Mouse (Mus musculus) megakaryocyte, embryonic 14.5 days (primary cell): ENCODE data around the gene Tdrkh. TPM values are rescaled to one million over a fixed set of nuclear protein-coding genes. Genes with fewer than 3 reads are reported as not detected.

Experiments
- H3K27me3 ChIP-seq: replicated peaks from 2 replicates; pipeline ENCODE3; 2012; ENCODE audit warnings: inconsistent platforms
- H3K36me3 ChIP-seq: replicated peaks from 2 replicates; pipeline ENCODE3; 2012; ENCODE audit warnings: low read length, inconsistent platforms, mixed read lengths
- H3K4me1 ChIP-seq: 2 replicates; pipeline ENCODE4 v1.6.1; 2012; ENCODE audit warnings: inconsistent platforms
- H3K4me3 ChIP-seq: replicated peaks from 2 replicates; pipeline ENCODE3; 2012; ENCODE audit warnings: moderate library complexity, mild to moderate bottlenecking, inconsistent platforms
- H3K9me3 ChIP-seq: 2 replicates; pipeline ENCODE4 v1.6.1; 2012; ENCODE audit warnings: inconsistent platforms
- FLI1 ChIP-seq: IDR thresholded peaks from 2 replicates; pipeline ENCODE4 v1.6.1; 2012; ENCODE audit warnings: low read length, inconsistent platforms, mixed read lengths
- GATA1 ChIP-seq: IDR thresholded peaks from 3 replicates; pipeline ENCODE4 v1.6.1; 2012; ENCODE audit warnings: mixed read lengths, low read length, inconsistent platforms, borderline replicate concordance
- polyA plus RNA-seq: library from polyadenylated mRNA; stranded (reverse); fragments of >175 nt; gene quantifications from 2 replicates; pipeline ENCODE4 v1.2.3, GENCODE M21; 2012; ENCODE audit warnings: low replicate concordance; ENCODE audit not compliant: insufficient read depth

Gene Tdrkh
- polyA plus RNA-seq, 1 experiment: 2.8 TPM

- TF ChIP-seq FLI1 (no peak), GATA1 (no peak)
- no peak overlapping the region for H3K4me3 ChIP-seq
- H3K27me3 ChIP-seq: peaks cover 46% of the 10 kb centered on the region
- no peaks in the 10 kb centered on the region for H3K9me3 ChIP-seq
- H3K4me1 ChIP-seq: peaks cover 12% of the 10 kb centered on the region; the same call in 1 of the 2 replicates
- H3K36me3 ChIP-seq: no peaks in the 10 kb centered on the region
Measured at GRCm38 (mm10) chr3:94387391-94387790, 25.7 kb upstream of the Tdrkh start.

DNA sequence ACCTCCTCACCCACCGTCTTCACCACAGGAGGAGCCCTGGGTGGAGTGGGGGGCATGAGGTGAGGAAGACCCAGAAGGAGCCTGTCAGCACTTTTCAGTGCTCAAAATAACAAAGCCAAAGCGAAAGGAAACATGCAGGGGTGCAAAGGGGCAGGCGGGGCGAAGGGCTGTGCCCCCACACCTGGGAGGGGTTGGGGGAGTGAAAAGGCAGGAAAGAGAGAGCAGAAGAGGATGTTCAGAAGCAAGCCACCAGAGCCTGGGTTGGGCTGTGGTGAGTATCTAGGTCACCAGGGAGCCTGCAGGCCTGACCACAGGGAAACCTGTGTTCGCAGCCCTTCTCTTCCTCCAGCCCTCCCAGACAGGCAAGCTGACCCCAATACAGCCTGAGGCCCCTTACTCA lies 25.0 kb upstream of the Tdrkh start:
- Histone ChIP-seq H3K36me3 (no peaks in the 10 kb centered on the region), H3K4me3 (no peak overlapping the region), H3K9me3 (no peaks in the 10 kb centered on the region), H3K27me3 (peaks cover 44% of the 10 kb centered on the region), H3K4me1 (peaks cover 12% of the 10 kb centered on the region; the same call in 1 of the 2 replicates)
- TF ChIP-seq GATA1 (no peak), FLI1 (no peak)

GRCm38 (mm10) chr3:94389420-94389819 lies 23.7 kb upstream of the Tdrkh start:
- H3K4me1 ChIP-seq: peaks cover 9% of the 10 kb centered on the region; the same call in 1 of the 2 replicates
- H3K9me3 ChIP-seq: no peaks in the 10 kb centered on the region
- TF ChIP-seq FLI1 (no peak), GATA1 (no peak)
- no peak overlapping the region for H3K4me3 ChIP-seq
- peaks cover 37% of the 10 kb centered on the region for H3K27me3 ChIP-seq
- H3K36me3 ChIP-seq: no peaks in the 10 kb centered on the region

- H3K9me3 ChIP-seq: no peaks in the 10 kb centered on the region
- TF ChIP-seq FLI1 (no peak), GATA1 (no peak)
- peaks cover 6% of the 10 kb centered on the region; the same call in 1 of the 2 replicates for H3K4me1 ChIP-seq
- H3K4me3 ChIP-seq: no peak overlapping the region
- H3K27me3 ChIP-seq: peaks cover 35% of the 10 kb centered on the region
- no peaks in the 10 kb centered on the region for H3K36me3 ChIP-seq
Measured at GRCm38 (mm10) chr3:94391001-94391400, 22.1 kb upstream of the Tdrkh start.

GRCm38 (mm10) chr3:94392128-94392527 lies 20.9 kb upstream of the Tdrkh start:
- Histone ChIP-seq H3K4me1 (peaks cover 6% of the 10 kb centered on the region; the same call in 1 of the 2 replicates), H3K27me3 (peaks cover 45% of the 10 kb centered on the region), H3K4me3 (no peak overlapping the region), H3K9me3 (no peaks in the 10 kb centered on the region), H3K36me3 (no peaks in the 10 kb centered on the region)
- no peak for TF ChIP-seq FLI1
- TF ChIP-seq GATA1: no peak

- Histone ChIP-seq H3K9me3 (no peaks in the 10 kb centered on the region), H3K27me3 (peaks cover 47% of the 10 kb centered on the region), H3K36me3 (no peaks in the 10 kb centered on the region), H3K4me1 (peaks cover 3% of the 10 kb centered on the region; the same call in 1 of the 2 replicates), H3K4me3 (no peak overlapping the region)
- TF ChIP-seq FLI1 (no peak), GATA1 (no peak)
Measured at GRCm38 (mm10) chr3:94393049-94393448, 20.0 kb upstream of the Tdrkh start.

- TF ChIP-seq GATA1 (no peak), FLI1 (no peak)
- H3K36me3 ChIP-seq: no peaks in the 10 kb centered on the region
Measured at GRCm38 (mm10) chr3:94396336-94396735, 16.7 kb upstream of the Tdrkh start.

GRCm38 (mm10) chr3:94396851-94397250 lies 16.2 kb upstream of the Tdrkh start:
- H3K4me3 ChIP-seq: no peak overlapping the region
- no peaks in the 10 kb centered on the region for H3K9me3 ChIP-seq
- peaks cover 7% of the 10 kb centered on the region for H3K4me1 ChIP-seq
- no peaks in the 10 kb centered on the region for H3K36me3 ChIP-seq
- TF ChIP-seq GATA1 (no peak), FLI1 (no peak)
- H3K27me3 ChIP-seq: peaks cover 62% of the 10 kb centered on the region

More at GRCm38 (mm10) chr3:94396336-94396735, 16.7 kb upstream of the Tdrkh start:
- Histone ChIP-seq H3K4me1 (peaks cover 7% of the 10 kb centered on the region), H3K9me3 (no peaks in the 10 kb centered on the region), H3K27me3 (peaks cover 61% of the 10 kb centered on the region), H3K4me3 (no peak overlapping the region)

DNA sequence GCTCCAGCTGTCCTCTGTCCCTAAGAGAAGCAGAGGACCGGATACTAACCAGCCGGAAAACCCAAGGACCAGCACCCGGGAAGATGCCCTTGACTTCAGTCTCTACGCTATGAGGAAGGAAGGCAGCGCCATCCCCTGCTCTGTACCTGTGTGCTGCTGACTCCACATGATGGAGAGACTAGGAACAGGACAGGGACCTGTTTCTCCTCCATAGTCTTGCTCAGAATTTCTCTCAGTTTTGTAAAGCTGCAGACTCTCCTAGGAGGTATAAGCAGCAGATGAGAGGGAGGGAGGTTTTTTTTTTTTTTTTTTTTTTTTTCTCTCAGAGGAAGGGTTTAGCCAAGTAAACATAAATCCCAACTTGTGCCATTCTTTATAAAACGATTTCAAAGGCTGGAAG lies 14.9 kb upstream of the Tdrkh start, which contains the start of gene Lingo4:
Gene Lingo4 (plus strand): TSS at position 301 of the 400 bp plus-strand sequence.
- no peaks in the 10 kb centered on the region for H3K9me3 ChIP-seq
- no peaks in the 10 kb centered on the region for H3K36me3 ChIP-seq
- peak within 1 kb of the TSS; percentile 81 for H3K4me3 ChIP-seq
- TF ChIP-seq FLI1 (no peak), GATA1 (no peak)
- peaks cover 7% of the 10 kb centered on the region for H3K4me1 ChIP-seq
- H3K27me3 ChIP-seq: peaks cover 75% of the 10 kb centered on the region

GRCm38 (mm10) chr3:94398943-94399481 lies 14.1 kb upstream of the Tdrkh start:
- Histone ChIP-seq H3K9me3 (no peaks in the 10 kb centered on the region), H3K4me3 (peak overlapping the region; percentile 81), H3K36me3 (no peaks in the 10 kb centered on the region), H3K4me1 (peaks cover 7% of the 10 kb centered on the region), H3K27me3 (peaks cover 83% of the 10 kb centered on the region)
- TF ChIP-seq GATA1 (no peak), FLI1 (no peak)
